Mouse (Mus musculus) heart, postnatal 0 days (tissue): Measurements from ENCODE around the gene Arhgap15.

Experiments used
- CTCF ChIP-seq: IDR thresholded peaks from 2 replicates; pipeline ENCODE4 v1.5.1; 2016; ENCODE audit warnings: antibody characterized with exemption, control low read depth, low read depth
- EP300 ChIP-seq: IDR thresholded peaks from 2 replicates; pipeline ENCODE4 v1.6.1; 2016; ENCODE audit warnings: antibody characterized with exemption, low read depth

DNA sequence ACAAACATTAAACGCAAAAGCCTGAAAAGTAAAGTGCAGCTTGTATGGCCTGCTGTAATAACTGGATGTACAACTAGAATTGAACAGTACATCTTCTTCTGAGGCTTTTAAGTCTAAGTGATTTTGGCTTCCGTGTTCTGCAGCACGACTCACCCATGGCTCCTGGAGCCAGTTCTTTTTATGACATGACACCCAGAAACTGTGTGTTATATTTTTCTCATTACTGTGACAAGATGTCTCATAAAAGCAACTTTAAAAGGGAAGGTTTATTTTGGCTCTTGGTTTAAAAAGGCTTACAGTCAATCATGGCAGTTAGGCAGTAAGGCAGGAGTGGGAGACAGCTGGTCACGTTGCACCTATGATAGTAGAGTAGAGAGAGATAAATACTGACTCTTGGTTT, 349.9 kb downstream of the Arhgap15 start:
- no peak for TF ChIP-seq CTCF
- no peak for TF ChIP-seq EP300
